Mouse (Mus musculus): ENCODE measurements around the gene Tmem59l. TPM values are rescaled to one million over a fixed set of nuclear protein-coding genes. Genes with fewer than 3 reads are reported as not detected.

Tmem59l gene
- polyA plus RNA-seq, 1 experiment from 2014 or later = 2.4 TPM

GRCm38 (mm10) chr8:70441565-70441964, 45.6 kb downstream of the Tmem59l start:
- Histone ChIP-seq H3K9ac (ENCODE audit: low read depth, low read length) (no peak overlapping the region), H3K27me3 (replicated peaks; ENCODE audit: control insufficient read depth, insufficient read depth, low read length) (no peaks in the 10 kb centered on the region), H3K27ac (ENCODE audit: low read depth, low read length) (no peak overlapping the region), H3K9me3 (ENCODE audit: control insufficient read depth) (no peaks in the 10 kb centered on the region), H3K4me1 (replicated peaks; ENCODE audit: control insufficient read depth, insufficient read depth, low read length) (no peaks in the 10 kb centered on the region), H3K4me3 (ENCODE audit: low read depth, low read length) (no peak overlapping the region), H3K4me2 (replicated peaks; ENCODE audit: low read depth) (no peak overlapping the region), H3K36me3 (ENCODE audit: control insufficient read depth, insufficient read depth) (no peaks in the 10 kb centered on the region; the same call in 1 of the 2 replicates)
- no peak for ATAC-seq
- TF ChIP-seq CTCF (IDR thresholded peaks at IDR 0.05; ENCODE audit: low read depth) = no peak
- WGBS = 65% methylated on average over 3 of the region's 3 CpGs

GRCm38 (mm10) chr8:70440246-70440645, 46.9 kb downstream of the Tmem59l start:
- 43% methylated on average over 3 of the region's 3 CpGs for WGBS
- Histone ChIP-seq H3K27ac (ENCODE audit: low read depth, low read length) (no peak overlapping the region), H3K36me3 (ENCODE audit: control insufficient read depth, insufficient read depth) (no peaks in the 10 kb centered on the region; the same call in 1 of the 2 replicates), H3K4me3 (ENCODE audit: low read depth, low read length) (no peak overlapping the region), H3K9ac (ENCODE audit: low read depth, low read length) (no peak overlapping the region), H3K4me1 (replicated peaks; ENCODE audit: control insufficient read depth, insufficient read depth, low read length) (no peaks in the 10 kb centered on the region), H3K4me2 (replicated peaks; ENCODE audit: low read depth) (peak overlapping the region; percentile 70), H3K27me3 (replicated peaks; ENCODE audit: control insufficient read depth, insufficient read depth, low read length) (no peaks in the 10 kb centered on the region), H3K9me3 (ENCODE audit: control insufficient read depth) (no peaks in the 10 kb centered on the region)
- TF ChIP-seq CTCF (IDR thresholded peaks at IDR 0.05; ENCODE audit: low read depth) = peak; percentile 33; the same call in 1 of the 2 replicates
- no peak for ATAC-seq

GRCm38 (mm10) chr8:70439848-70440179, 47.3 kb downstream of the Tmem59l start:
- H3K27me3 ChIP-seq (replicated peaks; ENCODE audit: control insufficient read depth, insufficient read depth, low read length) = no peaks in the 10 kb centered on the region
- TF ChIP-seq CTCF (IDR thresholded peaks at IDR 0.05; ENCODE audit: low read depth) = no peak
- no peaks in the 10 kb centered on the region for H3K9me3 ChIP-seq (ENCODE audit: control insufficient read depth)
- peak overlapping the region; percentile 11; the same call in 1 of the 2 replicates for H3K9ac ChIP-seq (ENCODE audit: low read depth, low read length)
- peak overlapping the region; percentile 75 for H3K4me3 ChIP-seq (ENCODE audit: low read depth, low read length)
- peak overlapping the region; percentile 70 for H3K4me2 ChIP-seq (replicated peaks; ENCODE audit: low read depth)
- ATAC-seq = no peak
- H3K4me1 ChIP-seq (replicated peaks; ENCODE audit: control insufficient read depth, insufficient read depth, low read length) = no peaks in the 10 kb centered on the region
- H3K36me3 ChIP-seq (ENCODE audit: control insufficient read depth, insufficient read depth) = no peaks in the 10 kb centered on the region; the same call in 1 of the 2 replicates
- H3K27ac ChIP-seq (ENCODE audit: low read depth, low read length) = 0 out of 2 replicates have a peak overlapping the region, but pooled peaks have one; percentile 29
- 3% methylated on average over 7 of the region's 7 CpGs for WGBS

GRCm38 (mm10) chr8:70439055-70439847, 47.9 kb downstream of the Tmem59l start, which contains the start of gene Crtc1:
Gene Crtc1 (minus strand): TSS chr8:70439579.
- peak within 1 kb of the TSS; percentile 70 for H3K4me2 ChIP-seq (replicated peaks; ENCODE audit: low read depth)
- no peaks in the 10 kb centered on the region for H3K4me1 ChIP-seq (replicated peaks; ENCODE audit: control insufficient read depth, insufficient read depth, low read length)
- 0 out of 2 replicates have a peak within 1 kb of the TSS, but pooled peaks have one; percentile 29 for H3K27ac ChIP-seq (ENCODE audit: low read depth, low read length)
- H3K9me3 ChIP-seq (ENCODE audit: control insufficient read depth) = no peaks in the 10 kb centered on the region
- peak; percentile 13; the same call in 1 of the 2 replicates for TF ChIP-seq CTCF (IDR thresholded peaks at IDR 0.05; ENCODE audit: low read depth)
- peak; percentile 96 for ATAC-seq
- peak within 1 kb of the TSS; percentile 56 for H3K9ac ChIP-seq (ENCODE audit: low read depth, low read length)
- no peaks in the 10 kb centered on the region for H3K27me3 ChIP-seq (replicated peaks; ENCODE audit: control insufficient read depth, insufficient read depth, low read length)
- peak within 1 kb of the TSS; percentile 75 for H3K4me3 ChIP-seq (ENCODE audit: low read depth, low read length)
- WGBS = under 1% methylated on average over 58 of the region's 70 CpGs
- no peaks in the 10 kb centered on the region; the same call in 1 of the 2 replicates for H3K36me3 ChIP-seq (ENCODE audit: control insufficient read depth, insufficient read depth)

- Histone ChIP-seq H3K36me3 (ENCODE audit: control insufficient read depth, insufficient read depth) (no peaks in the 10 kb centered on the region; the same call in 1 of the 2 replicates), H3K9me3 (ENCODE audit: control insufficient read depth) (no peaks in the 10 kb centered on the region), H3K27me3 (replicated peaks; ENCODE audit: control insufficient read depth, insufficient read depth, low read length) (no peaks in the 10 kb centered on the region), H3K4me1 (replicated peaks; ENCODE audit: control insufficient read depth, insufficient read depth, low read length) (no peaks in the 10 kb centered on the region), H3K4me3 (ENCODE audit: low read depth, low read length) (peak overlapping the region; percentile 75), H3K9ac (ENCODE audit: low read depth, low read length) (no peak overlapping the region), H3K27ac (ENCODE audit: low read depth, low read length) (no peak overlapping the region), H3K4me2 (replicated peaks; ENCODE audit: low read depth) (peak overlapping the region; percentile 70)
- WGBS = 69% methylated on average over 2 of the region's 2 CpGs
- ATAC-seq = no peak
- no peak for TF ChIP-seq CTCF (IDR thresholded peaks at IDR 0.05; ENCODE audit: low read depth)
Observed at GRCm38 (mm10) chr8:70438423-70438822, 48.7 kb downstream of the Tmem59l start.

- Histone ChIP-seq H3K4me2 (replicated peaks; ENCODE audit: low read depth) (no peak overlapping the region), H3K36me3 (ENCODE audit: control insufficient read depth, insufficient read depth) (no peaks in the 10 kb centered on the region; the same call in 1 of the 2 replicates), H3K9ac (ENCODE audit: low read depth, low read length) (no peak overlapping the region), H3K4me3 (ENCODE audit: low read depth, low read length) (no peak overlapping the region), H3K9me3 (ENCODE audit: control insufficient read depth) (no peaks in the 10 kb centered on the region), H3K27me3 (replicated peaks; ENCODE audit: control insufficient read depth, insufficient read depth, low read length) (no peaks in the 10 kb centered on the region), H3K27ac (ENCODE audit: low read depth, low read length) (no peak overlapping the region), H3K4me1 (replicated peaks; ENCODE audit: control insufficient read depth, insufficient read depth, low read length) (no peaks in the 10 kb centered on the region)
- no peak for TF ChIP-seq CTCF (IDR thresholded peaks at IDR 0.05; ENCODE audit: low read depth)
- no peak for ATAC-seq
- WGBS = 91% methylated on average over 5 of the region's 5 CpGs
Observed at GRCm38 (mm10) chr8:70435156-70435555, 52.0 kb downstream of the Tmem59l start.

Other genes starting within 250 kb of the Tmem59l start
- 18.5 and 18.7 TPM in 2 replicates for gene Homer3, start 204.5 kb downstream of the Tmem59l start, polyA plus RNA-seq (2015; fragmentation: Nextera tagmentation; extraction: Ambion mirVana)
- gene Ddx49, start 184.9 kb downstream of the Tmem59l start, polyA plus RNA-seq (2015; fragmentation: Nextera tagmentation; extraction: Ambion mirVana) = 32.9 and 34.5 TPM in 2 replicates
- gene Cope, start 184.8 kb downstream of the Tmem59l start, polyA plus RNA-seq (2015; fragmentation: Nextera tagmentation; extraction: Ambion mirVana) = 338 and 383 TPM in 2 replicates
- 1.3 and 1.7 TPM in 2 replicates for gene Cers1, start 171.6 kb downstream of the Tmem59l start, polyA plus RNA-seq (2015; fragmentation: Nextera tagmentation; extraction: Ambion mirVana)
- 0.38 TPM in 1 of 2 replicates, not detected in the other for gene Gdf1, start 157.5 kb downstream of the Tmem59l start, polyA plus RNA-seq (2015; fragmentation: Nextera tagmentation; extraction: Ambion mirVana)
- gene Upf1, start 134.1 kb downstream of the Tmem59l start, polyA plus RNA-seq (2015; fragmentation: Nextera tagmentation; extraction: Ambion mirVana) = 9.7 and 10.1 TPM in 2 replicates
- 0.25 and 0.41 TPM in 2 replicates for gene Comp, start 113.8 kb downstream of the Tmem59l start, polyA plus RNA-seq (2015; fragmentation: Nextera tagmentation; extraction: Ambion mirVana)
- gene Crtc1, start 47.8 kb downstream of the Tmem59l start, polyA plus RNA-seq (2015; fragmentation: Nextera tagmentation; extraction: Ambion mirVana) = 8.1 and 9.2 TPM in 2 replicates
- 9.3 and 10.5 TPM in 2 replicates for gene Klhl26, start 10.4 kb downstream of the Tmem59l start, polyA plus RNA-seq (2015; fragmentation: Nextera tagmentation; extraction: Ambion mirVana)
- gene Crlf1, start 5.8 kb upstream of the Tmem59l start, polyA plus RNA-seq (2015; fragmentation: Nextera tagmentation; extraction: Ambion mirVana) = 0.61 and 0.81 TPM in 2 replicates
- 145 and 148 TPM in 2 replicates for gene Rex1bd, start 19.4 kb upstream of the Tmem59l start, polyA plus RNA-seq (2015; fragmentation: Nextera tagmentation; extraction: Ambion mirVana)
- 805 and 863 TPM in 2 replicates for gene Uba52, start 23.4 kb upstream of the Tmem59l start, polyA plus RNA-seq (2015; fragmentation: Nextera tagmentation; extraction: Ambion mirVana)
- gene Fkbp8, start 40.4 kb upstream of the Tmem59l start, polyA plus RNA-seq (2015; fragmentation: Nextera tagmentation; extraction: Ambion mirVana) = 199 and 203 TPM in 2 replicates
- 46.4 and 52.1 TPM in 2 replicates for gene Kxd1, start 40.6 kb upstream of the Tmem59l start, polyA plus RNA-seq (2015; fragmentation: Nextera tagmentation; extraction: Ambion mirVana)
- gene Ell, start 52.1 kb upstream of the Tmem59l start, polyA plus RNA-seq (2015; fragmentation: Nextera tagmentation; extraction: Ambion mirVana) = 11.8 and 13.0 TPM in 2 replicates
- 19.4 and 21.0 TPM in 2 replicates for gene Isyna1, start 107.0 kb upstream of the Tmem59l start, polyA plus RNA-seq (2015; fragmentation: Nextera tagmentation; extraction: Ambion mirVana)
- 63.2 and 65.3 TPM in 2 replicates for gene Ssbp4, start 121.5 kb upstream of the Tmem59l start, polyA plus RNA-seq (2015; fragmentation: Nextera tagmentation; extraction: Ambion mirVana)
- gene Lrrc25, start 128.8 kb upstream of the Tmem59l start, polyA plus RNA-seq (2015; fragmentation: Nextera tagmentation; extraction: Ambion mirVana) = 2.1 and 2.2 TPM in 2 replicates
- gene Gdf15, start 145.1 kb upstream of the Tmem59l start, polyA plus RNA-seq (2015; fragmentation: Nextera tagmentation; extraction: Ambion mirVana) = 1.7 and 1.9 TPM in 2 replicates
- gene Pgpep1, start 173.0 kb upstream of the Tmem59l start, polyA plus RNA-seq (2015; fragmentation: Nextera tagmentation; extraction: Ambion mirVana) = 79.0 and 92.1 TPM in 2 replicates
- gene Lsm4, start 185.9 kb upstream of the Tmem59l start, polyA plus RNA-seq (2015; fragmentation: Nextera tagmentation; extraction: Ambion mirVana) = 181 and 182 TPM in 2 replicates
- 114 and 121 TPM in 2 replicates for gene Jund, start 211.6 kb upstream of the Tmem59l start, polyA plus RNA-seq (2015; fragmentation: Nextera tagmentation; extraction: Ambion mirVana)
- gene Iqcn, start 216.1 kb upstream of the Tmem59l start, polyA plus RNA-seq (2015; fragmentation: Nextera tagmentation; extraction: Ambion mirVana) = not detected in 2 replicates
- 2.8 TPM in 2 replicates for gene Gm3336, start 231.2 kb upstream of the Tmem59l start, polyA plus RNA-seq (2015; fragmentation: Nextera tagmentation; extraction: Ambion mirVana)
- gene Pde4c, start 236.4 kb upstream of the Tmem59l start, polyA plus RNA-seq (2015; fragmentation: Nextera tagmentation; extraction: Ambion mirVana) = 0.21 and 0.31 TPM in 2 replicates